Mouse (Mus musculus): ENCODE results near the gene Abca4.

DNA sequence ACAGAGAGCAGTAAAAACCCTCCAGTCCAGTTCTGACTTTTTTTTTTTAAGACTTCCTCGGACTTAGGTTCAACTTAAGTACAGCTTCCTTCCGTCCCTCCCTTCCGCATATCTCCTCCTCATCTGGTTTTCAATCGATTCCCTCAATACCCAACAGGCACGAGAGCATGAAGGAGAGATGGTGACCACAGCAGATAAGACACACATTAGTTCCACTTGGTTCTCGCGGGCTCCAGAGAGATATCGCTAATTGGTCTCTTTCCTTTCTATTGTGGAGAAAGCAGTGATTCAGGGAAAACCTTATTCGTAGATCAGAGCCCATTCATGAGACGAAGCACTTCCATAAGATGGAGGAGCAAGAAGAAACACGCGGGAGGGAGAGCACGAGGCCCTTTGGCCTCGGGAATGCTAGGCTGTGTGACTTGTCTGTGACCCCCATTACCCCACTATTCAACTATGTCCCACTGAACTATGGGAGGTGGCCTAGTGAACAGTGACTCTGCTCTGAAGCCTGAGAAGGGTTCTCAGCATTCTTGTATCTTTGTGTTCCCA lies 63.5 kb downstream of the Abca4 start:
- TF ChIP-seq POLR2A (IDR thresholded peaks at IDR 0.05; ENCODE audit: low read depth, low read length) (no peak), CTCF (conservative IDR thresholded peaks at IDR 0.05; ENCODE audit: insufficient read depth, insufficient read length, low read depth, low read length) (no peak)
